Mouse (Mus musculus) stomach, embryonic 16.5 days (tissue): ENCODE data around the gene Hypk. TPM values are rescaled to one million over a fixed set of nuclear protein-coding genes. Genes with fewer than 3 reads are reported as not detected.
"Not testable (repeated sequence)": the region's sequence is repeated elsewhere in the genome, so short reads cannot be mapped to it uniquely, and the experiment has no call there.

ENCODE experiments used
- ATAC-seq: fragments of 200-750 bp; cut with Nextera tagmentation; 2 replicates; pipeline ENCODE4 v1.8.0; 2017; ENCODE audit warnings: moderate number of reproducible peaks, moderate TSS enrichment; ENCODE audit not compliant: insufficient read depth, low FRiP score
- H3K27ac ChIP-seq: fragments of 300-500 bp; sonication (generic); 2 replicates; pipeline ENCODE4 v1.5.1; 2014; ENCODE audit warnings: low read length
- H3K27me3 ChIP-seq: fragments of 300-500 bp; sonication (generic); 2 replicates; pipeline ENCODE4 v1.6.1; 2014; ENCODE audit warnings: low read length, control low read depth, mixed read lengths; ENCODE audit not compliant: control insufficient read depth, insufficient read depth
- H3K36me3 ChIP-seq: fragments of 300-500 bp; sonication (generic); 2 replicates; pipeline ENCODE4 v1.6.1; 2014; ENCODE audit warnings: low read length; ENCODE audit not compliant: control insufficient read depth, insufficient read depth
- H3K4me1 ChIP-seq: fragments of 300-500 bp; sonication (generic); 2 replicates; pipeline ENCODE4 v1.6.1; 2014; ENCODE audit warnings: low read length, control low read depth, mixed read lengths; ENCODE audit not compliant: control insufficient read depth, insufficient read depth
- H3K4me2 ChIP-seq: fragments of 300-500 bp; sonication (generic); 2 replicates; pipeline ENCODE4 v1.6.1; 2014; ENCODE audit warnings: low read depth, low read length, mixed read lengths
- H3K4me3 ChIP-seq: fragments of 300-500 bp; sonication (generic); replicated peaks from 2 replicates; pipeline ENCODE4 v1.5.1; 2014; ENCODE audit warnings: mild to moderate bottlenecking, low read length
- H3K9ac ChIP-seq: fragments of 300-500 bp; sonication (generic); 2 replicates; pipeline ENCODE4 v1.6.1; 2014; ENCODE audit warnings: low read length
- H3K9me3 ChIP-seq: fragments of 300-500 bp; sonication (generic); replicated peaks from 2 replicates; pipeline ENCODE4 v1.6.1; 2016; ENCODE audit warnings: low read length, control low read depth; ENCODE audit not compliant: control insufficient read depth
- WGBS: fragments of 180-500 bp; shearing (Covaris S2); extraction: QIAGEN DNeasy Blood & Tissue Kit; methylation state at CpG from one replicate; pipeline ENCODE4 v1.1.7; 2014; 5-methylcytosine and 5-hydroxymethylcytosine counted together
- polyA plus RNA-seq: library from polyadenylated mRNA; unstranded; fragments of >200 nt; fragmentation: Nextera tagmentation; extraction: Ambion mirVana; gene quantifications from 2 replicates; pipeline ENCODE4 v1.2.1, GENCODE M21; 2015

Hypk gene
- polyA plus RNA-seq, 1 experiment from 2014 or later = 107 TPM

DNA sequence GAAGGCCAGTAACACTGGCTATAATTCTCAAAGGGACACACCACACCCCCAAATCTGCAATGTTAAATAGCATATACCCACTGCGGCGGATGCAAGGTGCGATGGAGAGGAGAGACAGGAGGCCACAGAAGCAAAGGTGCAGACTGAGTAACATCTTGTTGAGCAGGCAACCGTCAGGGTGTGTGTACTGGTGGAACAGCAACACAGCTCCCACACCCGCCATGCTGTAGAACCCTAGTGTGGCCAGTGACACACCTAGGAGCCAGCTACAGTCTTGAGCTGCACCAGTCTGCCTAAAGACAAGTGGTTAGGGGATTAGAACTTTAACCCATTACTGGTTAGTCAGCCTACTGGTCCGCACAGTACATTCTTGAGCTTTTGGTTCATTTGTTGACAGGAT is 827 bp downstream of the Hypk start:
- 83% methylated on average over 6 of the region's 6 CpGs for WGBS
- Histone ChIP-seq H3K27me3 (no peaks in the 10 kb centered on the region), H3K27ac (no peak overlapping the region), H3K36me3 (no peaks in the 10 kb centered on the region), H3K9ac (no peak overlapping the region), H3K4me2 (no peak overlapping the region), H3K4me1 (peaks cover 33% of the 10 kb centered on the region), H3K9me3 (no peaks in the 10 kb centered on the region), H3K4me3 (no peak overlapping the region)
- no peak for ATAC-seq

GRCm38 (mm10) chr2:121455534-121455933 is 2.4 kb downstream of the Hypk start:
- H3K4me2 ChIP-seq = no peak overlapping the region
- WGBS = 74% methylated on average over 5 of the region's 5 CpGs
- H3K27ac ChIP-seq = no peak overlapping the region
- no peak overlapping the region for H3K4me3 ChIP-seq
- peaks cover 30% of the 10 kb centered on the region for H3K4me1 ChIP-seq
- H3K9ac ChIP-seq = no peak overlapping the region
- ATAC-seq = no peak
- H3K36me3 ChIP-seq = no peaks in the 10 kb centered on the region
- no peaks in the 10 kb centered on the region for H3K27me3 ChIP-seq
- no peaks in the 10 kb centered on the region for H3K9me3 ChIP-seq

GRCm38 (mm10) chr2:121456692-121457642 is 3.9 kb downstream of the Hypk start, which contains the start of gene Serinc4:
Gene Serinc4, minus strand, starts transcription at chr2:121456781.
- ATAC-seq = peak; percentile 92
- H3K9ac ChIP-seq = peak within 1 kb of the TSS; percentile 89
- no peaks in the 10 kb centered on the region for H3K9me3 ChIP-seq
- H3K4me2 ChIP-seq = peak within 1 kb of the TSS; percentile 76
- H3K4me1 ChIP-seq = peaks cover 21% of the 10 kb centered on the region
- no peaks in the 10 kb centered on the region for H3K36me3 ChIP-seq
- peak within 1 kb of the TSS; percentile 90 for H3K27ac ChIP-seq
- H3K27me3 ChIP-seq = no peaks in the 10 kb centered on the region
- H3K4me3 ChIP-seq = peak within 1 kb of the TSS; percentile 88
- WGBS = 3% methylated on average over 41 of the region's 41 CpGs

DNA sequence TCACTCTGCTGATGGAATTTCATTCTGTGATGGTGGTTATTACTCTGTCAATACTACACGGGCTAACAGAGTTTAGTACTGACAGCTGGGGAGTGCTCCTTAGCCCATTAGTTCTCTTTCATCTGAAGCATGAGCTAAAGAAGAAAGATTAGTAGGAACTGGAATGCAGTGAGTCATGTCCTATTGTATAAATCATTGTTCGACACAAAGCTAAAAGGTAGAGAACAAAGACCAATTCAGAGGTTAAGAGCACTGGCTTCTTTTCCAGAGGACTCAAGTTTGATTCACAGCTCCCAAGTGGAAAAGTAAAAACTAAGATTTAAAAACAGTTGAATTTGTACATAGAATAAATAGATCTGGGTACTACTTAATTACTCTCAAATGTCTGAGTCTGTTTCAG is 7.0 kb downstream of the Hypk start:
- Histone ChIP-seq H3K36me3 (no peaks in the 10 kb centered on the region), H3K27me3 (no peaks in the 10 kb centered on the region), H3K9ac (no peak overlapping the region), H3K4me2 (no peak overlapping the region), H3K27ac (no peak overlapping the region), H3K4me1 (peaks cover 11% of the 10 kb centered on the region), H3K4me3 (no peak overlapping the region), H3K9me3 (no peaks in the 10 kb centered on the region)
- no peak for ATAC-seq
- WGBS = 37% methylated on average over 2 of the region's 2 CpGs

- H3K4me1 ChIP-seq, H3K36me3 ChIP-seq, H3K4me3 ChIP-seq, ATAC-seq, H3K4me2 ChIP-seq, H3K27ac ChIP-seq, H3K27me3 ChIP-seq, H3K9me3 ChIP-seq, H3K9ac ChIP-seq: not testable (repeated sequence)
- WGBS = 67% methylated on average over 2 of the region's 6 CpGs
These were observed 15.9 kb downstream of the Hypk start for GRCm38 (mm10) chr2:121468982-121469381.

DNA sequence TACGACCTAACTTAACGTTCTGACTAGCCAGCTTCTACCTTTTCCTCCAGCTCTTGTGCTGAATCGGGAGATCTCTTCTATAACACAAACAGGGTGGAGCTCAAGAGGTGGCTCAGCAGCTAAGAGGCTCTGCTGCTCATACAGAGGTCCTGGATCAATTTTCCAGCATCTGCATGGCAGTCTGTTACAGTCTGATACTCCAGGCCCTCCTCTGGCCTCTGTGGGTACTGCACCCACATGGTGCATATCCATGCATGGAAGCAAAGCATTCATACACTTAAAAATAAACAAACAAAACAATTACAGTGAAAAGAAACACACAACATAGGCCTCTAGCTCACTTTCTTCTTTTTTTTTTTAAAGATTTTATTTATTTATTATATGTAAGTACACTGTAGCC is 19.7 kb downstream of the Hypk start:
- H3K27ac ChIP-seq, H3K36me3 ChIP-seq, H3K27me3 ChIP-seq, ATAC-seq, H3K4me3 ChIP-seq, H3K9me3 ChIP-seq, H3K4me2 ChIP-seq, H3K9ac ChIP-seq, H3K4me1 ChIP-seq: not testable (repeated sequence)
- 96% methylated on average over 3 of the region's 3 CpGs for WGBS

DNA sequence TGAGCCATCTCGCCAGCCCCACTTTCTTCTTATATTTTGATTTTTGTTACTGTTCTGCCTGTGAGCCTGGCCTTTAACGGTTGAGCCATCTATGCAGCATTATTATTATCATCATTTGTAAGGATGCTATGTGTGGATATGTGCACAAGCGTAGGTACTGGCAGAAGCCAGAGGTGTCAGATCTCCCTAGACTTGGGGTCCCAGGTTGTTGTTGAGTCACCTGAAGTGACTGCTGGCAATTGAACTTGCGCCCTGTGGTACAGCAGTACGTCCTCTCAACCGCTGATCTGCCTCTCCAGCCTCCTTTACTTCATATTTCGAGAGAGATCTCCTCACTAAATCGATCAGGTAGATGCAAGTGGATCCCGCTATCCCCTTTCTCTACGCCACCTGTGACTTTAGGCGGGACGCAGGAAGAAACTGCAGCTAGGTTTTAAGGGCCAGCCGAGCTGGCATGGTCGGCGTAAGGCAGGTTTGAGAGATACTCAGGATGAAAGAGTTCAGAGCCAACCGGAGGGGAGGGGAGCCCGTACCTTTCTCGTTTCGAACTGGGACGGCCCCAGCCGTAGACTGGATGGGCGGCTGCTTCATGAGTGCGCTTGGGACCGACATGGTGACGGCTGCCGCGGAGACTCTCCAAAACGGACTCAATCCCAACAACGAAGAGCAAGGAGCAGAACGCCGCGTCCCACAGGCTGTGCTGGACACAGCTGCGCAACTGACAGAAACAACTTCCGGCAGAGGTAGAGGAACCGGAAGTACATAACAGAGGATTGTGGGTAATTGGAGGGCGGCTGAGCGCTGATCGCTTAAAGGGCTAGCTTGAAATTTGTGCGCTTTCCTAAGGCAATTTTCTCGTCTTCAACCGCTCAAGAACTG is 20.4 kb downstream of the Hypk start, which contains the start of gene Mfap1b:
TSS of gene Mfap1b (minus strand) at position 767 of the 879 bp plus-strand sequence.
- H3K4me1 ChIP-seq, H3K36me3 ChIP-seq, H3K9me3 ChIP-seq, H3K27me3 ChIP-seq: not testable (repeated sequence)
- peak within 1 kb of the TSS; percentile 73 for H3K9ac ChIP-seq
- peak; percentile 92 for ATAC-seq
- H3K4me3 ChIP-seq = peak within 1 kb of the TSS; percentile 59
- H3K4me2 ChIP-seq = peak within 1 kb of the TSS; percentile 66
- H3K27ac ChIP-seq = peak within 1 kb of the TSS; percentile 24; the same call in 1 of the 2 replicates
- WGBS = 5% methylated on average over 39 of the region's 41 CpGs

DNA sequence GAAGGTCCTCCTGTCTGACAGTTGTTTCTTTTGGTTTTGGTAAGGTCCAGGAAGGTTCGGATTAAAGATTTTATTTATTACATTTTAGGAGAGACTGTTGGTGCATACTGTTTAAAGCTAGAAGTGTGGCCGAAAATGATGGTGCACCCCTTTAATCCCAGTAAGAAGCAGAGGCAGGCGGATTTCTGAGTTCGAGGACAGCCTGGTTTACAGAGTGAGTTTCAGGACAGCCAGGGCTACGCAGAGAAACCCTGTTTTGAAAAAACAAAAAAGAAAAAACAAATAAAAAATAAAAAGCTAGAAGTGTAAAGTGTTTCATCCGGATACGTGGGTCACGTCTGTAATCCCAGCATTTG is 21.1 kb downstream of the Hypk start:
- peak overlapping the region; percentile 24; the same call in 1 of the 2 replicates for H3K27ac ChIP-seq
- H3K4me1 ChIP-seq = no peaks in the 10 kb centered on the region
- H3K9ac ChIP-seq = peak overlapping the region; percentile 57
- no peaks in the 10 kb centered on the region for H3K36me3 ChIP-seq
- H3K27me3 ChIP-seq = no peaks in the 10 kb centered on the region
- no peaks in the 10 kb centered on the region for H3K9me3 ChIP-seq
- WGBS = 28% methylated on average over 8 of the region's 8 CpGs
- peak overlapping the region; percentile 51 for H3K4me2 ChIP-seq
- H3K4me3 ChIP-seq = peak overlapping the region; percentile 59
- 0 out of 2 replicates have a peak, but pooled peaks have one; percentile 30 for ATAC-seq

GRCm38 (mm10) chr2:121475306-121475705 is 22.2 kb downstream of the Hypk start:
- H3K27ac ChIP-seq, H3K9me3 ChIP-seq, H3K27me3 ChIP-seq, H3K9ac ChIP-seq, H3K4me1 ChIP-seq, H3K4me2 ChIP-seq, H3K36me3 ChIP-seq, ATAC-seq, H3K4me3 ChIP-seq: not testable (repeated sequence)
- 96% methylated on average over 2 of the region's 2 CpGs for WGBS
